Mouse (Mus musculus) liver, embryonic 16.5 days (tissue): Measurements from ENCODE around the gene Il5ra. TPM values are rescaled to one million over a fixed set of nuclear protein-coding genes. Genes with fewer than 3 reads are reported as not detected.

Source experiments
- ATAC-seq: fragments of 200-750 bp; cut with Nextera tagmentation; 2 replicates; pipeline ENCODE4 v1.8.0; 2017; ENCODE audit warnings: low read depth, mild to moderate bottlenecking, moderate number of reproducible peaks, moderate library complexity
- H3K27ac ChIP-seq: fragments of 300-500 bp; sonication (generic); 2 replicates; pipeline ENCODE4 v1.5.1; 2014; ENCODE audit warnings: mild to moderate bottlenecking, low read length
- H3K27me3 ChIP-seq: fragments of 300-500 bp; sonication (generic); 2 replicates; pipeline ENCODE4 v1.6.1; 2014; ENCODE audit warnings: low read depth, low read length, mixed read lengths; ENCODE audit not compliant: control insufficient read depth, insufficient read depth
- H3K36me3 ChIP-seq: fragments of 300-500 bp; sonication (generic); 2 replicates; pipeline ENCODE4 v1.6.1; 2014; ENCODE audit warnings: mild to moderate bottlenecking; ENCODE audit not compliant: control insufficient read depth, insufficient read depth
- H3K4me1 ChIP-seq: fragments of 300-500 bp; sonication (generic); 2 replicates; pipeline ENCODE4 v1.6.1; 2014; ENCODE audit warnings: low read depth, low read length, mixed read lengths; ENCODE audit not compliant: control insufficient read depth
- H3K4me2 ChIP-seq: fragments of 300-500 bp; sonication (generic); 2 replicates; pipeline ENCODE4 v1.6.1; 2014; ENCODE audit warnings: low read depth, low read length, mixed read lengths
- H3K4me3 ChIP-seq: fragments of 300-500 bp; sonication (generic); 2 replicates; pipeline ENCODE4 v1.5.1; 2014; ENCODE audit warnings: low read depth, mild to moderate bottlenecking, low read length
- H3K9ac ChIP-seq: fragments of 300-500 bp; sonication (generic); 2 replicates; pipeline ENCODE4 v1.6.1; 2014; ENCODE audit warnings: low read depth, low read length
- H3K9me3 ChIP-seq: fragments of 300-500 bp; sonication (generic); replicated peaks from 2 replicates; pipeline ENCODE4 v1.6.1; 2016; ENCODE audit warnings: low read length; ENCODE audit not compliant: control insufficient read depth
- WGBS: fragments of 180-500 bp; shearing (Covaris S2); extraction: QIAGEN DNeasy Blood & Tissue Kit; methylation state at CpG from one replicate; pipeline ENCODE4 v1.1.7; 2014; ENCODE audit not compliant: insufficient replicate concordance; 5-methylcytosine and 5-hydroxymethylcytosine counted together
- polyA plus RNA-seq: library from polyadenylated mRNA; unstranded; fragments of >200 nt; fragmentation: Nextera tagmentation; extraction: Ambion mirVana; gene quantifications from 2 replicates; pipeline ENCODE4 v1.2.1, GENCODE M21; 2015

Il5ra gene
- polyA plus RNA-seq, 1 experiment from 2014 or later = 0.08 TPM

DNA sequence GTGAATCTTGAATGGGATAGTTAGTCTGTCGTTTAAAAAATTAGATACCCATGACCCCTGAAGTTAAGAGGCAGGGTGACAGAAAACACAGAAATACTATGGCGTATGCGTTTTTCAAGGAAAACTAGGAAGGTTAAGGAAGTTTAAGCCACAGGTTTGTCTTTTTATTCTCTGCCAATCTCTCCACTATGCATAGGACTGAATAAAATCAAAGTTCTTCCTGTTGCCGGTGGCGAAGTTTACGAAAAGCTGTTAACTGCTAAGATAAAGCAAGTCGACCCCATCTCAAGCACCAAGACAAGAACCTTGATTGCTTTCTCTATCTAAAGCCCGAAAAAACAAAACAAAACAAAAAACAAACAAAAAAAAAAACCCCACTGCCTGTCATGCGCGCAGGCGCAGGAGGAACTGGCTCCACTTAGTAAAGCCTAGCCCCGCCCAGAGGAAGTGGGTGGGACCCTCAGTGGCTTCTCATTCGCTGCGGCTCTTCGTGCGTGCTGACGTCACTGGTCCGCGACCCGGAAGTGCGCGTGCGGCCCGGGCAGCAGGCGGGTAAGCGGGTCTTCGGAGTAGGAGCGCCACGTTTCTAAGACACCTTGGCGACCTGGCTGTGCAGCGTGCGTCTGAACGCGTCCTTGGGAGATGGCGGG is 19.9 kb upstream of the Il5ra start, which contains the start of gene Trnt1:
Trnt1 (plus strand) TSS at position 481 of the 650 bp plus-strand sequence.
- Histone ChIP-seq H3K4me1 (peaks cover 6% of the 10 kb centered on the region), H3K36me3 (peaks cover 7% of the 10 kb centered on the region; the same call in 1 of the 2 replicates), H3K4me2 (peak within 1 kb of the TSS; percentile 90), H3K9ac (peak within 1 kb of the TSS; percentile 73), H3K27me3 (no peaks in the 10 kb centered on the region; the same call in 1 of the 2 replicates), H3K9me3 (no peaks in the 10 kb centered on the region), H3K27ac (peak within 1 kb of the TSS; percentile 82), H3K4me3 (peak within 1 kb of the TSS; percentile 90)
- ATAC-seq = peak; percentile 100
- 7% methylated on average over 35 of the region's 35 CpGs for WGBS

DNA sequence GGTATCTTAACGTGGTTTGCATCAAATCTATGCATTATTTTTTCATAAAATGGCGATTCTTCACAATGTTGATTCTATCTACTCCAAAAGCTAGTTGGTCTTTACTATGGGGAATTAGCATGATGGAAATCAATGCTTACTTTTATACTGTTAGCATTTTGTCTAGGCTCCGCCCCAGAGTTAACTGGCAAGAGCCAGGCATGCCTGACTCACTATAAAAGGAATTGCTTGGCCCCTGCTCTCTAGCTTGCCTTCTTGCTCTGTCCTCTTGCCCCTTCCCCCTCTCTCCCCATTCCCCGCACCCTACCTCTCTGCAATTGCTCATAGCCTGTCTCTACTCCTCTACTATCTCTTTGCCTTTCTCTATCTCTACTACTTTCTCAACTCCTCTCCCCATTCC is 17.9 kb upstream of the Il5ra start:
- Histone ChIP-seq H3K9ac (no peak overlapping the region), H3K27me3 (no peaks in the 10 kb centered on the region; the same call in 1 of the 2 replicates), H3K4me3 (no peak overlapping the region), H3K27ac (no peak overlapping the region), H3K4me2 (no peak overlapping the region), H3K4me1 (peaks cover 6% of the 10 kb centered on the region), H3K36me3 (peaks cover 2% of the 10 kb centered on the region; the same call in 1 of the 2 replicates), H3K9me3 (no peaks in the 10 kb centered on the region)
- ATAC-seq = no peak
- WGBS = 50% methylated on average over 4 of the region's 4 CpGs

DNA sequence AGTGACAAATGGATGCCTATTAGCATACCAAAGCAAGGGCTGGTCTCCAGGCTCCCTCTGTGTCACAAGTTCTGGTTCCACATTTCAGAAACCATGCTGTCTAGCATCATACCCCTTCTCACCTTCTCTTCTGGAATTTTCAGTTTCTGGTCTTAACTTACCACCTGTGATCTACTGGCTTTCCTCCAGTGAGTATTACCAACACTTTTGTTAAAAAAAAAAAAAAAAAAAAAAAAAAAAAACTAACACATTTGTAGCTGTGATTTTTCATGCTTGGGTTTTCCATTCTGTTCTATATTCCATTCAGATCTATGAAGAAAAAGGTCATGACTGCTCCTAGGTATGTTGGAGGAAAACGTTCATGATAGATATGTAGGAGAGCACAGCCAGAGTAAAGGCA is 17.1 kb upstream of the Il5ra start:
- 59% methylated on average over 1 of the region's 1 CpGs for WGBS
- ATAC-seq = no peak

DNA sequence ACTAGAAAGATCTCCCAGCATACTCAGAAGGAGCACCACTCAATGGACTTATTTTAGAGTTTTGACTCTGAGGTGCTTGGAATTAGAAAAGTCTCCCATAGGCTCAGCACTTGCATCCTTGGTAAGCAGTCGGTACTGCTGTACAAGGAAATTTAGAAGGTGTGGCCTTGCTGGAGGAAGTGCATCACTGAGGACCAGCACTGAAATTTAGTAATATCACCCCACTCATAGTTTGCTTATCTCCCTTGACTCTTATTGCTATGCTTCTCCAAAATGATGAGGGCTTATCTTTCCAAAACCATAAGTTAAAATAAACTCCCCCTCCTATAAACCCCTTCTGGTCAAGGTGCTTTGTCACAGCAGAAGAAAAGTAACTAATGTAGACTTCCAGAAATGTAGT is 12.6 kb upstream of the Il5ra start:
- no peaks in the 10 kb centered on the region for H3K27me3 ChIP-seq
- WGBS = 27% methylated on average over 1 of the region's 1 CpGs
- no peak for ATAC-seq
- H3K4me1 ChIP-seq = no peaks in the 10 kb centered on the region
- H3K4me3 ChIP-seq = no peak overlapping the region
- H3K27ac ChIP-seq = no peak overlapping the region
- H3K9me3 ChIP-seq = no peaks in the 10 kb centered on the region
- H3K36me3 ChIP-seq = no peaks in the 10 kb centered on the region
- no peak overlapping the region for H3K4me2 ChIP-seq
- H3K9ac ChIP-seq = no peak overlapping the region

More for the DNA sequence above, 17.1 kb upstream of the Il5ra start:
- Histone ChIP-seq H3K27ac (no peak overlapping the region), H3K9me3 (no peaks in the 10 kb centered on the region), H3K4me2 (no peak overlapping the region), H3K27me3 (no peaks in the 10 kb centered on the region; the same call in 1 of the 2 replicates), H3K36me3 (no peaks in the 10 kb centered on the region), H3K4me3 (no peak overlapping the region), H3K4me1 (peaks cover 6% of the 10 kb centered on the region), H3K9ac (no peak overlapping the region)

DNA sequence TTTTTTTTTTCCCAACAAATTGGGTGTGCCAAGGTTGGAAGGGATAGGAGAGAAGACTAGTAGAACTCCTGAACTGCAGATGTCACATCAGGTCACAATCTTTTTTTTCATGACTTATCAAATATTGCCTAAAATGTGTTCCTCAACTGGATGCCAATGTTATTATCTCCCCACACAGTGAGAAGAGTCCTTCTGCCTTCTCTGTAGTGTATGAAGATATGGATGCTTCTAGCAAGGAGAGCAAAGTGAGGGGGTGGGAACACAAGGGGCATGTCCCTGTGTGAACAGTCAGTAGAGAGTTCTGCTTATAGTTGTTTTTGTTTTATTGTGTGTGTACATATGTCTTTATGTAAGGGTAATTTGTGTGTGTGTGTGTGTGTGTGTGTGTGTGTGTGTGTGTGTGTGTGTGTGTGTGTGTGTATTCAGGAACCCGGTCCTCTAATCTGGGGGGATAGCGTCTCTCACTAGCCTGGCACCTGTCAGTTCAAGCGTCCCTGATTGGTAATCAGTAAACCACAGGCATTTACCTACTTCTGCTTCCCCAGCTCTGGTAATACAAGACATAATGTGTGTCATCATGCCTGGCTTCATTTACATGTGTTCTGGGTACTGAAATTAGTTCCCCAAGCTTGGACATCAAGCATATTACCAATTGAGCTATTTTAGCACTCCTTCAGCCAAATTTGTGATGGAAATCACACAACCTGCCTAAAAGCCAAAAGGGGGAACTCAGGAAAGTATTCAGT is 11.8 kb upstream of the Il5ra start:
- no peaks in the 10 kb centered on the region for H3K9me3 ChIP-seq
- WGBS = 27% methylated on average over 3 of the region's 3 CpGs
- H3K4me1 ChIP-seq = no peaks in the 10 kb centered on the region
- H3K4me3 ChIP-seq = no peak overlapping the region
- no peak overlapping the region for H3K4me2 ChIP-seq
- H3K36me3 ChIP-seq = no peaks in the 10 kb centered on the region
- H3K27me3 ChIP-seq = no peaks in the 10 kb centered on the region
- no peak overlapping the region for H3K27ac ChIP-seq
- ATAC-seq = no peak
- no peak overlapping the region for H3K9ac ChIP-seq

DNA sequence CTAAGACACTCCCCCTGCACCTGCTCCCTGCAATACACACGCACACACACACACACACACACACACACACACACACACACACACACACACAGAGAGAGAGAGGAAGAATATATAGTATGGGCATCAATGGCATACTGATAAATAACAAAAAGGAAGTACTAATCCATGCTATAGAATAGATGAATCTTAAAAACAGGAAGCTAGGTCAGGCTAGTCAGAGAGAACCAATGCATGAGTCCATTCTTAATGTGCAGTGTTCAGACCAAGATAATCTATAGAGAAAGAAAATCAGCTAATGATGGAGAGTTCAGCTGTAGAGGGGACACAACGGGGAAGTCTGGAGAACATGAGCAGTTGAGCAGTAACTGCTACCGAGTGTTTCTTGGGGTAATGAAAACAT is 9.5 kb upstream of the Il5ra start:
- 26% methylated on average over 3 of the region's 3 CpGs for WGBS
- no peak for ATAC-seq
- Histone ChIP-seq H3K9me3 (no peaks in the 10 kb centered on the region), H3K4me3 (no peak overlapping the region), H3K4me1 (no peaks in the 10 kb centered on the region), H3K27me3 (no peaks in the 10 kb centered on the region), H3K9ac (no peak overlapping the region), H3K36me3 (no peaks in the 10 kb centered on the region), H3K27ac (no peak overlapping the region), H3K4me2 (no peak overlapping the region)

DNA sequence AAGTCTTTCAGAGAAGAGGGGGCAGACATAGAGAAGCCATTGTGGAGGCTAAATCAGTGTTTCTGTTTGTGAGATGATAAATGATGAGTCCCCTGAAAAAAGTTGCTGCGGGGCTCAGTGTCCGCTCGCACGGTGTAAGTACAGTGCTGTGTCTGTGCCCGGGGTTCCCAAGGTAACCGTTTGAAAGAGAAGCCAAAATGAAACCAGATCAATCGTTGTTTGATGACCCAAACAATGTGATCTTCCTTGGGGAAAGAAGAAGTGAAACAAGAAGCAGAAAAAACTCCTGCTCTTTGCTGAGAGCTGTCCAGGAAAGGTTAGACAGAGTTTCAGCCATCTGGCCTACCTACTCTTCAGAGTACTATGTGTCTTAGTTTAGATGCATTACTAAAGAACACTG is 1.5 kb upstream of the Il5ra start:
- Histone ChIP-seq H3K9ac (no peak overlapping the region), H3K27me3 (no peaks in the 10 kb centered on the region), H3K27ac (no peak overlapping the region), H3K4me3 (no peak overlapping the region), H3K4me2 (no peak overlapping the region), H3K36me3 (no peaks in the 10 kb centered on the region), H3K9me3 (no peaks in the 10 kb centered on the region), H3K4me1 (no peaks in the 10 kb centered on the region)
- 72% methylated on average over 7 of the region's 7 CpGs for WGBS
- ATAC-seq = no peak

DNA sequence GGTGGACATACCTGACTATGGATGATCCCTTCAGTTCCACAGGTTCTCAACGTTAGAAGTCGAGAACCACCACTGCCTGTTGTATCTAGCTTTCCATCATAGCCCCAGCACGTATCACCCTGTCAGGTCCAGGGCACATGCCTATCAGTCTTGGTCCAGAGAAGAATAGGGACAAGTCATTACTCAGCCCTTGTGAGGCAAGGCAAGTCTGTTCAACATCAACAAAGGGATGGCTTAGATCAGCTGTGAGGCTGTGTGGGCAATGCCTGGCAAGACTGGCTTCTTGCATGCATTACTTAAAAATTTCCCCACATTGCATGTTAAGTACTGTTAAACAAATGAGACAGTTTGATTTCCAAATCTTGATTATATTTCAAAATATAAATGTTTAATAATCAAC is 1.0 kb downstream of the Il5ra start:
- H3K4me1 ChIP-seq = no peaks in the 10 kb centered on the region
- no peak overlapping the region for H3K9ac ChIP-seq
- no peaks in the 10 kb centered on the region for H3K9me3 ChIP-seq
- H3K36me3 ChIP-seq = no peaks in the 10 kb centered on the region
- no peak overlapping the region for H3K4me3 ChIP-seq
- no peak for ATAC-seq
- no peak overlapping the region for H3K4me2 ChIP-seq
- 41% methylated on average over 3 of the region's 3 CpGs for WGBS
- H3K27me3 ChIP-seq = no peaks in the 10 kb centered on the region
- H3K27ac ChIP-seq = no peak overlapping the region

DNA sequence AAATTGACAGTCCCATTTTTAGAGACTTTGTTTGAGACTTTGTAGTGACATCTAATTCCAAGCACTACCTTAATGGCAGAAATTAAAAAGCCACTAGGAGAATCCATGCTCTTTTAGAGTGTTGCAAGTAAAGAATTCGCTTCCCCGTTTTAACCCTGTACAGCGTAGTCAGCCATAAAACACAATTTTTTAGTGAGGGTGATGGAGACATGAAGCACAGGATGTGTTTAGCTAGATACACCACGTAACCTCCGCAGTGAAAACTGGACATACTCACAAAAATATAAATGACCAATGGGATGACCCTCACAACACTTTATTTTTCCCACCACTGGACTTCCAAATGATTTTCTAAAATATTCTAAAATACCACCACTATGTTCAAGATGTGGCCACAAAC is 1.6 kb downstream of the Il5ra start:
- 75% methylated on average over 5 of the region's 5 CpGs for WGBS
- ATAC-seq = no peak

More for the DNA sequence above, 1.6 kb downstream of the Il5ra start:
- no peak overlapping the region for H3K4me2 ChIP-seq
- H3K4me3 ChIP-seq = no peak overlapping the region
- no peaks in the 10 kb centered on the region for H3K36me3 ChIP-seq
- no peak overlapping the region for H3K27ac ChIP-seq
- H3K9me3 ChIP-seq = no peaks in the 10 kb centered on the region
- no peaks in the 10 kb centered on the region for H3K27me3 ChIP-seq
- H3K9ac ChIP-seq = no peak overlapping the region
- H3K4me1 ChIP-seq = no peaks in the 10 kb centered on the region
